Mouse (Mus musculus) granulocyte monocyte progenitor cell, adult 5-6 weeks (primary cell): ENCODE measurements around the gene Psma3. TPM values are rescaled to one million over a fixed set of nuclear protein-coding genes. Genes with fewer than 3 reads are reported as not detected.
A peak's percentile ranks its signal among the peaks of the same experiment; 100 is the strongest.
"Not testable (repeated sequence)": the region's sequence is repeated elsewhere in the genome, so short reads cannot be mapped to it uniquely, and the experiment has no call there.

ENCODE experiments used
- ATAC-seq: replicated peaks from 2 replicates; pipeline ENCODE4 v1.8.0; 2016; ENCODE audit warnings: mild to moderate bottlenecking, moderate TSS enrichment, inconsistent platforms; ENCODE audit not compliant: poor library complexity, severe bottlenecking
- total RNA-seq, 2 experiments: library from RNA; stranded (forward) in 1 of 2; stranded (reverse) in 1 of 2; fragments of 200-712, 200-1000 nt in 1 of 2; fragments of >200 nt in 1 of 2; fragmentation: Nextera tagmentation in 1 of 2; gene quantifications; 2 replicates each; pipeline ENCODE4 v1.2.3; 2014 to 2017

Gene Psma3
- total RNA-seq, 2 experiments from 2014 or later: 401 to 405 TPM

GRCm38 (mm10) chr12:71000344-71000743 is 25.9 kb downstream of the Psma3 start:
- no peak for ATAC-seq

GRCm38 (mm10) chr12:71001456-71001855 is 27.0 kb downstream of the Psma3 start:
- ATAC-seq: no peak

GRCm38 (mm10) chr12:71003760-71004426 is 29.5 kb downstream of the Psma3 start:
- no peak for ATAC-seq

GRCm38 (mm10) chr12:71006141-71006540 is 31.7 kb downstream of the Psma3 start:
- peak; percentile 67 for ATAC-seq

- ATAC-seq: peak; percentile 75
Observed at GRCm38 (mm10) chr12:71006901-71007300, 32.5 kb downstream of the Psma3 start.

GRCm38 (mm10) chr12:71009769-71010168 is 35.3 kb downstream of the Psma3 start:
- no peak for ATAC-seq

- ATAC-seq: peak; percentile 46
Observed at GRCm38 (mm10) chr12:71014845-71015362, 40.5 kb downstream of the Psma3 start.

GRCm38 (mm10) chr12:71015363-71016210 is 41.2 kb downstream of the Psma3 start, which contains the start of gene Arid4a:
TSS of gene Arid4a (plus strand) at chr12:71015990.
- ATAC-seq: peak; percentile 83

- ATAC-seq: no peak
Observed at GRCm38 (mm10) chr12:71016211-71016502, 41.7 kb downstream of the Psma3 start.

- ATAC-seq: peak; percentile 10
Observed at GRCm38 (mm10) chr12:71016503-71017241, 42.3 kb downstream of the Psma3 start.

GRCm38 (mm10) chr12:71017242-71017571 is 42.8 kb downstream of the Psma3 start:
- ATAC-seq: no peak

GRCm38 (mm10) chr12:71017827-71018226 is 43.4 kb downstream of the Psma3 start:
- ATAC-seq: no peak

GRCm38 (mm10) chr12:71019211-71019610 is 44.8 kb downstream of the Psma3 start:
- ATAC-seq: no peak

- no peak for ATAC-seq
Observed at GRCm38 (mm10) chr12:71024411-71024810, 50.0 kb downstream of the Psma3 start.

GRCm38 (mm10) chr12:71028265-71028664 is 53.8 kb downstream of the Psma3 start:
- ATAC-seq: not testable (repeated sequence)

GRCm38 (mm10) chr12:71030260-71030659 is 55.8 kb downstream of the Psma3 start:
- no peak for ATAC-seq

- ATAC-seq: no peak
Observed at GRCm38 (mm10) chr12:71030722-71031121, 56.3 kb downstream of the Psma3 start.

GRCm38 (mm10) chr12:71035826-71036225 is 61.4 kb downstream of the Psma3 start:
- ATAC-seq: no peak

- peak; percentile 66 for ATAC-seq
Observed at GRCm38 (mm10) chr12:71036729-71037404, 62.4 kb downstream of the Psma3 start.

GRCm38 (mm10) chr12:71040462-71040861 is 66.0 kb downstream of the Psma3 start:
- ATAC-seq: peak; percentile 86
